Mouse (Mus musculus): Measurements from ENCODE around the gene Anxa6. TPM values are rescaled to one million over a fixed set of nuclear protein-coding genes. Genes with fewer than 3 reads are reported as not detected.

Gene Anxa6
- total RNA-seq, 2 experiments from 2014 or later, result 181 to 222 TPM

DNA sequence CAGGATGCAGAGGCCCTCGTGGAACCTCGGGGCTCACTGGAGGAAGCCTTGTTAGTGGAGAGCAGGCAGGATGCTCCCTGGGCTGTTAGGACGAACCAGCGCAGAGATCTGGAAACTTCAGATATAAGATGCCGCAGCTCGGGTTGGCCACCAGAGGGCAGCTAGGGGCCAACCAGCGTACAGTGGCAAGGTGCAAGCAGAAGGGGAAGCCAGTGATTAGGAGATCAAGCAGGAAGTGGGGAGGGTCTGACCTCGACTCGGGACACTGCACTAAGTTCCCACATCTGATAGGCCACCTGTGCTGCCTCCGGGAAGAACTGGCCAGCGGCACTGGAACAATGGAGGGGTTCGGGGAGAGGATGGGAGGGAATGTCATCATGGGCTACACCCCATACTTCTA is 35.0 kb downstream of the Anxa6 start:
- peak; percentile 75 for DNase-seq

DNA sequence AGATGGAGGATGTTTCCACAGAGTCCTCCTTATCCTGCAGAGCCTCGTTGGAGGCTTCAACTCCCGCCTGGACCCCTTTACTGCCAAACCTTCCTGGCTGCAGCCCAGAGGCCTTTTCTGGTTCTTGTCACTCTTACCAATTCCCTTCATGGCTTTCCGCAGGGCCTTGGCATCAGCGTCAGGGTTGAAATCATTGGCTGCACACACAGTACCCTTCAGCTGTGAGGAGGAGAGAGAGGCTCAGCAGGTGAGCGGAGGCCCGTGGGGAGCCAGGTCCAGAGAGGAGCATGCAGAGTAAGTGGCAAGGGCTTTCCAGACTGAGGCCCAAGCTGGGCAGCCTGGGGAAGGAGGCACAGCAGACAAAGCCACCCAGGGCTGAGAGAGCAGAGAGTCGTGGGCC is 37.1 kb downstream of the Anxa6 start:
- no peak for DNase-seq

- no peak for DNase-seq
Observed at GRCm38 (mm10) chr11:54989920-54990319, 43.3 kb downstream of the Anxa6 start.

- no peak for DNase-seq
Observed at GRCm38 (mm10) chr11:54988754-54989349, 44.4 kb downstream of the Anxa6 start.

GRCm38 (mm10) chr11:54987974-54988373 is 45.3 kb downstream of the Anxa6 start:
- DNase-seq, result peak; percentile 44

DNA sequence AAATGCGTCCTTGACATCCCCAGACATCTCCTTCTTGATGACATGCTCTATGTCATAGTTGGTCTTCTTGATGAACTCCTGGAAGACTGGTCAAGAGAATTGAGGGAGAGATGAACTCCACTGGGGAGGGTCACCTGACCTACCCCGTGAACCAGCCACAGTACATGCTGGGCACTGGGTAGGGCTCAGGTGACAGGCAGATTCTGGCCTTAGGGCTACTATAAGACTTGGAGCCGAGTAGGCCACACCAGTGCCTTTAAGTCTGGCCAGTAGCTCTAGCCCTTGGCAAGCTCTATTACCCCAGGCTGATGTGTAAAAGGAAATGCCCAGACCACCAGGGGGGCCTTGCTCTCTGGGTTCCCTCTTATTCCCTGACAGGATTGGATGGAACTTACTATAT is 48.2 kb downstream of the Anxa6 start:
- no peak for DNase-seq

- no peak for DNase-seq
Observed at GRCm38 (mm10) chr11:54984581-54984980, 48.7 kb downstream of the Anxa6 start.

DNA sequence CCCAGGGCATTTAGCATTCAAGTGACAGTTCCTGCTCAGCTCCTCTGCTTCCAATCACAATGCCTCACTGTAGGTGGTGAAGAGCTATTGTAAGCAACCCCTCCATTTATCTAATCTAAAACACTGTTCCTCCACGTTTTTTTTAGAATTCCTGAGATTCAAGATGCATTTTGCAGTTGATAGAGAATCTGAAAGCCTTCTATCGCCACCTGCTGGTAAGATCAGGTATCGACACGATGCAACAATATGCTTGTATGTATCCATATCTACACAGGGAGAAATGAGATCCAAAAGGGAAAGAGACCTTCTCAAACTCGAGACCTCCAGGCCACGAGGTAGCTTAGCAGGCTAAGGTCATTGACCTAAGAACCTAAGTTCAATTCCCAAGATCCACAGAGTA is 49.2 kb downstream of the Anxa6 start:
- DNase-seq, result peak; percentile 88

- no peak for DNase-seq
Observed at GRCm38 (mm10) chr11:54982520-54982919, 50.7 kb downstream of the Anxa6 start.

DNA sequence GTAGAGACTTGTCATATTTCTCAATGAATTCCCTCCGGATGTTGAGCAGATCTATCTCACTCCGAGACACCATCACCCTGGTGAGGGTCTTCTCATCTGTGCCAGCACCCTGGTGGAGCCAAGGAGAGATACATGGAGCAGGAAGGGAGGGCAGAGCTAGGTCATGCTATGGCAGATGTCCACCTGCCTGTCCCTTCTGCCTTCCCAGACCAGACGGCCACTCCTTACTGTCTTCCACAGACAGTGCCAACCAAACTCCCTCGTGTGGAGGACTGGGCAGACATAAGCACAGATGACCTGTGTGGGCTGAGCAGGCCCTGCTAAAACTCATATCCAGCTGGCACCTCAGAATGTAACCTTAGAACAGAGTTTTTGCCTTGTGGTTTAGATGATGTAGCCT is 51.6 kb downstream of the Anxa6 start:
- no peak for DNase-seq

GRCm38 (mm10) chr11:54977385-54977937 is 55.8 kb downstream of the Anxa6 start:
- DNase-seq, result no peak

GRCm38 (mm10) chr11:54976351-54976750 is 56.9 kb downstream of the Anxa6 start:
- DNase-seq, result no peak

DNA sequence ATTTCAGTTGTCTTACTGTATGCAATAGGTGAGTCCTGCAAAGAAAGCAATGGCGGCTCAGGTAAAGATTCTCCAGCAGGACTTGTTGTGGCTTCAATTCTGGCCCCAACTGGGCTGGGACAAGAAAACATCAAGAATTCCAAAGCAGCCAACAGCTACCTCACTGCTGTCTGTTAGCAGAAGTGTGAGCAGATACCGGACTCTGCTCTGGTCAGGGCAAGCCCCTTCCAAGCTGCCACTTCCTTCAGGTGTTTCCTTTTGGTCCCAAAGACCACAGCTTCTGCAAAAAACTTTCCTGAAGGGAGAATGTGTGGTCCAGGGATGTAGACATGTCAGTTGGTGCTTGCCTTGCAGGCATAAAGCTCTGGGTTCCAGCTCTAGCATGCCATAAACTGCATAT is 57.5 kb downstream of the Anxa6 start:
- DNase-seq, result no peak

DNA sequence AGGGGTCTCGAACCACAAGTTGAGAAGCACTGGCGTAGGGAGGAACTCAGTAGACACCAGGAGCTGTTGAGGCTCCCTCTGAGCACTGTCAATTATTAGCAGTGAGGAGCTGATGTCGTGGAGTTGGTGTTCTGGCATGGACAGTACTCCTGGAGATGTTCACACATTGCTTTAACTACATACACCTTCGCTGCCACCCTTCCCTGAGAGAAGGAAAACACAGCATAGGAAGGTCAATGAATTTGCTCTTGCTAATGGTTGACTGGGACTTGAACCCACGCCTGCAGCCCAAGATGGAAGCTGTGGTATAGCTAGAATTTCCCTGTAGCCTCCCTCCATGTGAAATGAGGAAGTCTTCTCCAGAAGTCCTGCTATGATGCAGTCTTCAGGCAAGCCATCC is 57.9 kb downstream of the Anxa6 start:
- no peak for DNase-seq

- no peak for DNase-seq
Observed at GRCm38 (mm10) chr11:54974639-54975038, 58.6 kb downstream of the Anxa6 start.

- peak; percentile 57 for DNase-seq
Observed at GRCm38 (mm10) chr11:54973481-54974212, 59.6 kb downstream of the Anxa6 start.

DNA sequence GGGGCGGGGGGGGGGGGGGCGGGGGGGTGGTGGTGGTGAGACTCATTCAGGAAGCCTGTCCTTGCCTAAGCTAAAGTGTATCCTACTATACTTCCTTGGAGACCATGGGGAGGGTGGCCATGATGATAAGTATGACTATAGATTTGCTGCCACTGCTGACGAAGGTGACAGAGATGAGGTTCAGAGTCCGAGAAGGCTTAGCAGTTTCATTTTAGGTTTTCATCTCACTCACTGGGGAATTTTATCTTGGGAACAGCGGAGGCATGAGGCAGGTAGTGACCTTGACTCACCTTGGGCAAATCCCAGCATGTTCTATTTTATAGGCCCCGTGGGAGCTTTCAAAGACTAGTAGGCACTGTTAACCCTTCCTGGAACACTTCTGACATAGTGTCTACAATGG is 60.5 kb downstream of the Anxa6 start:
- DNase-seq, result no peak

- DNase-seq, result no peak
Observed at GRCm38 (mm10) chr11:54972049-54972723, 61.1 kb downstream of the Anxa6 start.

- no peak for DNase-seq
Observed at GRCm38 (mm10) chr11:54971365-54972048, 61.7 kb downstream of the Anxa6 start.

- no peak for DNase-seq
Observed at GRCm38 (mm10) chr11:54965234-54965633, 68.0 kb downstream of the Anxa6 start.

DNA sequence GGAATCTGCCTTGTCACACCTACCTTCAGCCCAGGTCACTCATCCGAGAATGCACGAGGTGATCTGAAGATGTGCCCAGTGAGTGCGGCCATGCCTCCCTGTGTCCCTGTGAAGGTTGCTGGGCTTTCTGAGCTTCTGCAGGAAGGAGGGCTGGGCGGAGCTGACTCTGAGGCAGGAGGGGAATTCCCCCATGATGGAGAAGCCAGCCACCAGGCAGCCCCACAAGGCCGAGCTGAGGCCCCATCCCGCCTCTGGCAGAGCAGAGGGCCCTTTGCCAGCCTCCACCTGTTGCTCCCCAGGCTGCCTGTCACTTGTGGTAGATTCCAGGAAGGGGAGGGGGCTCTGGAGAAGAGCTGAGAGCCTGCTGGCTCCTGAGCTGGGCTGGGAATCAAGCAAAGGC is 70.4 kb downstream of the Anxa6 start, which contains the start of gene Tnip1:
Gene Tnip1, minus strand, starts transcription at position 108 of the 400 bp plus-strand sequence.
- DNase-seq, result peak; percentile 64

GRCm38 (mm10) chr11:54961921-54962320 is 71.3 kb downstream of the Anxa6 start:
- peak; percentile 73 for DNase-seq
